Mouse (Mus musculus) T-helper 2 cell (primary cell): Measurements from ENCODE around the gene Mecr.

Experiments used
- in situ Hi-C: fragments of 300-600 bp; cut with MboI, MseI; formaldehyde crosslinking; loops from one replicate; pipeline ENCODE4 v1.15.1; 2025; ENCODE audit warnings: high pct_unique_total_duplicates

Mecr gene

GRCm38 (mm10) chr4:131836351-131836881, 6.9 kb upstream of the Mecr start:
- in situ Hi-C loops: loop anchor here (5.0 kb wide), 1 partner anchor 869 kb away; no protein-coding TSS in a partner anchor

- in situ Hi-C loops: loop anchor here (5.0 kb wide), 1 partner anchor 870 kb away; no protein-coding TSS in a partner anchor
Measured at GRCm38 (mm10) chr4:131836891-131837491, 6.3 kb upstream of the Mecr start.

DNA sequence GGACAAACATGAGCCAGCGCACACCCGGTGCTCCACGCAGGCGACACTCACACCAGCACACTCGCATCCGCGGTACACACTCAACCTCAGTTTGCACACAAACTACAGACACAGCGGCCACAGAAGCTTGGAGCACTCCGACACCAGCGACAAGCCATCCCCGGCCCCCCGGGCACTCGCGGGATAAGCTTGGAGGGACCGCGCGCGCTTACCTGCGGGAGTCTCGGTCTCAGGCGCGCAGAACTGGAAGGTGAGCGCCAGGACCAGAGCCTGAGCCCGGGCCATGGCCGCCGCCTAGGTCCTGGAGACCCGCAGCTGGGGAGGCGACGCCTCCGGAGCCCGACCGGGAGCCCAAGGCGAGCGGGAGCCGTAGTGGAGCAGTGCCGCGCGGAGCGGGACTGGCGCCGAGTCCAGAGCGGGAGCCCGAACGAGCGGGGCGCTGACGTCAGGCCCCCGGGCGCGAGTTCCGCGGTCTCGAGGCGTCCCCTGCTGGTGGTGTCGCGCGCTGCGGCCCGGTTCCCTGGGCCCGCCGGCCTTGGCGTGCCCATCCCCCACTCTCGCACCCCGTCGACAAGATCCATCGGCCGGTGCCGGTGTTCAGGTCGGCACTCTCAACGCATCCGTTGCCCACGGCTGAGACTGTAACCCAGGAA, 5.3 kb upstream of the Mecr start, which contains the start of gene Ptpru:
Ptpru (minus strand) TSS at position 417 of the 653 bp plus-strand sequence.
- in situ Hi-C loops: loop anchor here (5.0 kb wide), 1 partner anchor 871 kb away; no protein-coding TSS in a partner anchor

GRCm38 (mm10) chr4:131845991-131846778, 2.9 kb downstream of the Mecr start:
- in situ Hi-C loops: no loop called here

DNA sequence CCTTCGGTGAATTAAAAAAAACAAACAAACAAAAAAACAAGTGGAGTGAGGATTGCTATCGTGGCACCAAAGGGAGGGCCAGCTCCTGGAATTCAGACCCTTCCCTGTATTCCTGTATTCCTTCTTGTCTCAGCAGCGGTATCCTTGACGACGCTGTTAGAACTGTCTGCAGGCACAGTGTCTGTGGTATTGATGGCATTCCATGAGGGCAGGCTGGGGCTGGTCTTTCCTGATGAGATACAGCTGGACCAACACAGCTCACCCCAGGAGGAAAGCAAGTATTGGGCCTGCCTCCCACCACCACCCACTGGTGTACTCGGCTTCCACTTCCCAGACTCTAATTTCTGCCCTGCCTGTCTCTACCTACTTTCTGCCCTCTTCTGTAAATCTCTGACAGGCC, 4.8 kb downstream of the Mecr start:
- in situ Hi-C loops: no loop called here

GRCm38 (mm10) chr4:131849986-131850638, 6.8 kb downstream of the Mecr start:
- in situ Hi-C loops: no loop called here

DNA sequence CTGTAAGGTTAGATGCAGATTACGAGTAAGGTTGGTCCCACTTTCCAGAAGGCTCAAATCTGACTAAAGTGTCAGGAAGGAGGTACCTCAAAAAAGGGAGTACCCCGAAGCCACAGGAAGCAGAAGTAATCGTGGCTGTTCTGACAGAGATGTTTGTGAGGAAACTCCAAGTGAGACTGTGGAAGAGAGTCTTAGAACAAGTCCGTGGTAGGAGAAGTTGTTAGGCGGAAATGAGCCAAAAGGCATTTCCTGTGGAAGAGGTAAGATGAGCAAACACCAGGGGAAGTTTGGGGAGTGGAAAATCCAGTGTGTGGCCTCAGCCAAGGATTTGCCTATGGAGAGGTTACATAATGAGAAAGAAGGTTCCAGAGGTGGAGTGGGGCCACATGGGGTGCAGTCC, 11.7 kb downstream of the Mecr start:
- in situ Hi-C loops: no loop called here

GRCm38 (mm10) chr4:131860492-131861340, 17.4 kb downstream of the Mecr start:
- in situ Hi-C loops: no loop called here

DNA sequence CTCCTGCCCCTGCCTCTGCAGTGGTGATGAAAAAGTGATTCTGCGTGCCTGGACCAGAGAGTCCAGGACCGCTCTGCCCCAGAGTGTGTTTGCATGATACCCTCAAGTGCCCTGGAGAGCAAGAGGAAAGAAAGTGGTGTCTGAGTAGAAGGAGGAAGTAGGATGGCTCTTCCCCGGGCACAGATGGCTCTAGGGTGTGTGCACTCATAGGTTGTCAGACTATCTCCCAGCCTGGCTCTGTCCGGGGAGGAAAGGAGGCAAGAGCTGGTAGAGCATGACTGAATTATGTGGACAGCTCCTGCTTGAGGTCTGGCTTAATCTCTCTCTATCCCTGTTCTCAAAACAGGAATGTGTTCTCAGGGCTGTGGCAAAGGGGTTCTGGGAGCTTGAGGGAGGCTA, 18.1 kb downstream of the Mecr start:
- in situ Hi-C loops: no loop called here

DNA sequence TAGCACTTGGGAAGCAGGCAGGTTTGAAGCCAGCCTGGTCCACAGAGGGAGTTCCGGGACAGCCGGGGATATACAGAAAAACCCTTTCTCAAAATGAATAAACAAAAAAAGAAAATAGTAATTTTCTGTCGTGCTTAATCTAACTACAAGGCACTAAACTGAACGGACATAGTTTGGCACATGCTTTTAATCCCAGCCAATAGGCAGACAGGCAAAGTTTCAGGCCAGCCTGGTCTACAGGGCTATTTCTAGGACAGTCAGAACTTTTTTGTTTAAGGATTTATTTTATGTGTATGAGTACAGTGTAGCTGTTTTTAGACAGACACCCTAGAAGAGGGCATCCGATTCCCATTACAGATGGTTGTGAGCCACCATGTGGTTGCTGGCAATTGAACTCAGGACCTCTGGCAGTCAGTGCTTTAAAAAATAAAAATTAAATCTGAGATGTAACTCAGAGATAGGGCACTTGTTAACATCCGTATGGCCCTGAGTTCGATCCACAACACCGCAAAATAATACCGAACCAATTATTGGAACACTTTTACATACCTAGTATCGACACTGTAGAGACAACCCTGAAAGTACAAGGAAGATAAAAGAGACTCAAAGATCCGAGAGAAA, 29.5 kb downstream of the Mecr start:
- in situ Hi-C loops: no loop called here

DNA sequence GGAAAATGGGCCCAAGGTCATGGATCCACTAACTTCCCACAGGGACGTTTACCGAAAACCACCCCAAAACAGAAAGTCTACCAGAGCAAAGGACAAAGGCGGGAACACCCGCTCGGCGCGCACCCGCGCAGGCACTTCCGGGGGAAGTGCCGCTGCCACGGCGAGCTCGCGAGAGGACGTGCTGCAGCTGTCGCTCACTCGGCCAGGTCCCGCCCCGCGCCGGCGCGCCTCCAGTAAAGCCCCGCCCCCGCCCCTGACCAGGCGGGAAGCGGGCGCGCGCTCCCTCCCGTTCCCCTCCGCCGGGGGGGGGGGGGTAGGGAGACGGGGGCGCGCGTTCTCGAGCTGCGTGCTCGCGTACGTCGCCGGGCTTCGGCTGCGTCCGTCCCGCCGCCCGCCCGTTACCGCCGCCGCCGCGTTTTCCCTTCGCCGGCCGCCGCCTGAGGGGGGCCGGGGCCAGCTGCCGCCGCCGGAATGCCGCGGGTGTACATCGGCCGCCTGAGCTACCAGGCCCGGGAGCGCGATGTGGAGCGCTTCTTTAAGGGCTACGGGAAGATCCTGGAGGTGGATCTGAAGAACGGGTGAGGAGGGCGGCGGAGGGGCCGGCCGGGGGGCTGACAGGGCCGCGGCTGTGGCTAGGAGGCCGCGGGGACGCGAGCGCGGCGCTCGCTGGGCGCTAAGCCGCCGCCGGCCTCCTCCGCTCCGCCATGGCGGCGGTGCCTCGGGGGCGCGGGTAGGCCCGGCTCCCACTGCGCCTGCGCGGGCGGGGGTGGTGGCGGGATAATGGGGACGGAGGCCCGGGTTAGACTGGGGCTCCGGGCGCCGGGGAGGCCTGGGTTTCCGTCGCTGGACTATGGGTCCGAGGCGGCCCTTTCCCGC, 30.3 kb downstream of the Mecr start, which contains the start of gene Srsf4:
Srsf4 (plus strand) TSS at position 325 of the 876 bp plus-strand sequence.
- in situ Hi-C loops: no loop called here

DNA sequence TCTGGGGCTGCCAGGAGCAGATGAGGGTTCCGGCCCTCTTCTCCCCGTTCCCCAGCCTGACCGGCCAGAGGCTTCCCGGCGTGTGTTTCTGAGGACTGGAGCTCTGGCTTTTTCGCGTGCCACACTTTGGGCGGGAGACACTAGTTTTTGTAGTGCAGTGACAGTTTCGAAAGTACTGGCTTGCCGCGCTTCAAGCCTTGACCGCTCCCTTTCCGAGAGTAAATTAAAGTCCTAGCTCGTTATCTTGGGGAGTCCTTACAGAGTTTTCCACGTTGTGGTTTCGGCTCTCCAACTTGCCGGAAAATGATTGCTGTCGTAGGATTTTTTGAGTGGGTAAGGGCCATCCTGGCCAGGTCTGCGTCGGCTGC, 30.9 kb downstream of the Mecr start:
- in situ Hi-C loops: no loop called here

DNA sequence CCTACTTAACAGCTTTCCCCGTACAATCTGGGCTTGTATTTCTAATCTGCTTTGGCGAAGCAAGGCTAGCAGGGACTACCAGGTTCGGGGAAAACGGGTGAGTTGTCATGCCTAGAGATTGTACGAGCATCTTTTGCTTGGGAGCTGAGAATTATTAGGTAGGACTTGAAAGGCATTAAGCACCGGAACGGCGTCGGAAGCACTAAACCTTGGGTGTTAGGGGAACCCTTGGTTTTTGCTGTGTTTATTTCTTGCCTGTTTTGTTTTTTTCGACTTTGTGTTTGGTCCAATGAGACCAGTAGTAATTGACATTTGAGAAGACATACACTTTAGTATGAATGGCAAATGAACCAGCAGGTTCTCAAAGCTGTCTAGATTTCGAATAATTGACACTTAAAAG, 31.3 kb downstream of the Mecr start:
- in situ Hi-C loops: no loop called here

- in situ Hi-C loops: loop anchor here (25.0 kb wide), 1 partner anchor 1188 kb away; no protein-coding TSS in a partner anchor
Measured at GRCm38 (mm10) chr4:131875242-131875641, 32.0 kb downstream of the Mecr start.

- in situ Hi-C loops: loop anchor here (25.0 kb wide), 1 partner anchor 1190 kb away; no protein-coding TSS in a partner anchor
Measured at GRCm38 (mm10) chr4:131876836-131877235, 33.6 kb downstream of the Mecr start.

DNA sequence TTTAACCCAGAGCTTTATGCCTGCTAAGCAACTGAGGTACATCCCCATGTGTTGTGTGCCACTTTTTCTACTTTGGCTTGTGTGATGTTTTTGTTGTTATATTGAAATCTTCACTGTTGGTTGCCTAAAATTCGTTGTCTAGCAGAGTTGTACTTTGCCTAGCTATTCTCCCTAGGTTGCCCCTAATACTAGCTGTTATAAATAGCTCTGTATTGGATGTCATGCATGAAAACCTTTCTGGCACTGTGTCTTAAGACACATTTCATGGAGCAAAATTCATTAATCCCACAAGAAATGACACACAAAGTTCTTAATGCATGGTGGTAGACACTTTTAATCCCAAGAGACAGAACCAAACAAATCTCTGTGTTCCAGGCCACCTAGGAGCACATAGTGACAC, 36.4 kb downstream of the Mecr start:
- in situ Hi-C loops: loop anchor here (25.0 kb wide), 1 partner anchor 1192 kb away; no protein-coding TSS in a partner anchor

GRCm38 (mm10) chr4:131881306-131881705, 38.0 kb downstream of the Mecr start:
- in situ Hi-C loops: loop anchor here (25.0 kb wide), 1 partner anchor 1194 kb away; no protein-coding TSS in a partner anchor

GRCm38 (mm10) chr4:131883571-131883970, 40.3 kb downstream of the Mecr start:
- in situ Hi-C loops: loop anchor here (25.0 kb wide), 1 partner anchor 1196 kb away; no protein-coding TSS in a partner anchor

GRCm38 (mm10) chr4:131885376-131885775, 42.1 kb downstream of the Mecr start:
- in situ Hi-C loops: loop anchor here (25.0 kb wide), 1 partner anchor 1198 kb away; no protein-coding TSS in a partner anchor
